Mouse (Mus musculus): ENCODE data around the gene Tmem131. TPM values are rescaled to one million over a fixed set of nuclear protein-coding genes. Genes with fewer than 3 reads are reported as not detected.
"Not testable (repeated sequence)": the region's sequence is repeated elsewhere in the genome, so short reads cannot be mapped to it uniquely, and the experiment has no call there.

Gene Tmem131
- total RNA-seq, 2 experiments from 2014 or later: 37.3 to 40.6 TPM

GRCm38 (mm10) chr1:36824356-36824755 is 119.1 kb downstream of the Tmem131 start:
- DNase-seq: no peak

GRCm38 (mm10) chr1:36821918-36822317 is 121.5 kb downstream of the Tmem131 start:
- DNase-seq: not testable (repeated sequence)

- DNase-seq: no peak
These were observed 128.3 kb downstream of the Tmem131 start for GRCm38 (mm10) chr1:36815166-36815565.

GRCm38 (mm10) chr1:36814271-36814903 is 129.1 kb downstream of the Tmem131 start:
- DNase-seq: no peak

GRCm38 (mm10) chr1:36813415-36813814 is 130.1 kb downstream of the Tmem131 start:
- DNase-seq: peak; percentile 28

GRCm38 (mm10) chr1:36811806-36812205 is 131.7 kb downstream of the Tmem131 start:
- no peak for DNase-seq

- no peak for DNase-seq
These were observed 135.5 kb downstream of the Tmem131 start for GRCm38 (mm10) chr1:36807782-36808565.

- DNase-seq: no peak
These were observed 136.4 kb downstream of the Tmem131 start for GRCm38 (mm10) chr1:36807086-36807485.

GRCm38 (mm10) chr1:36806181-36806905 is 137.1 kb downstream of the Tmem131 start:
- DNase-seq: no peak

- no peak for DNase-seq
These were observed 138.6 kb downstream of the Tmem131 start for GRCm38 (mm10) chr1:36804833-36805232.

GRCm38 (mm10) chr1:36804259-36804658 is 139.2 kb downstream of the Tmem131 start:
- no peak for DNase-seq

GRCm38 (mm10) chr1:36800379-36801011 is 143.0 kb downstream of the Tmem131 start:
- no peak for DNase-seq

- no peak for DNase-seq
These were observed 146.0 kb downstream of the Tmem131 start for GRCm38 (mm10) chr1:36797481-36797880.

- DNase-seq: peak; percentile 35
These were observed 146.8 kb downstream of the Tmem131 start for GRCm38 (mm10) chr1:36796711-36797110.

- DNase-seq: no peak
These were observed 154.1 kb downstream of the Tmem131 start for GRCm38 (mm10) chr1:36789416-36789815.

- no peak for DNase-seq
These were observed 157.1 kb downstream of the Tmem131 start for GRCm38 (mm10) chr1:36786377-36786776.

GRCm38 (mm10) chr1:36785238-36785641 is 158.2 kb downstream of the Tmem131 start:
- peak; percentile 37 for DNase-seq

- DNase-seq: peak; percentile 86
These were observed 158.9 kb downstream of the Tmem131 start for GRCm38 (mm10) chr1:36784365-36785134.

- peak; percentile 45 for DNase-seq
These were observed 161.0 kb downstream of the Tmem131 start for GRCm38 (mm10) chr1:36782476-36782875.

GRCm38 (mm10) chr1:36780793-36781192 is 162.7 kb downstream of the Tmem131 start:
- DNase-seq: no peak

- DNase-seq: no peak
These were observed 171.1 kb downstream of the Tmem131 start for GRCm38 (mm10) chr1:36772198-36772934.
